Mouse (Mus musculus): Measurements from ENCODE around the gene Cyp4f40.

GRCm38 (mm10) chr17:32673976-32674375, 15.3 kb downstream of the Cyp4f40 start:
- TF ChIP-seq CTCF (IDR thresholded peaks at IDR 0.05; ENCODE audit: borderline replicate concordance, insufficient read depth, low read depth, low read length): no peak
- TF ChIP-seq POLR2A (IDR thresholded peaks at IDR 0.05; ENCODE audit: borderline replicate concordance, insufficient read depth, low read length): no peak

Measured in cerebellum, adult 2 months (tissue).